Mouse (Mus musculus) C2C12 (cell line): Measurements from ENCODE around the gene Rbm12.

Experiments used
- CEBPB ChIP-seq: IDR thresholded peaks from one replicate; pipeline ENCODE4 v1.6.1; 2011; ENCODE audit warnings: low read depth, mild to moderate bottlenecking, control low read depth, moderate library complexity
- CTCF ChIP-seq: IDR thresholded peaks from one replicate; pipeline ENCODE4 v1.5.1; 2011; ENCODE audit not compliant: control insufficient read depth, insufficient read depth, insufficient read length
- FOSL1 ChIP-seq: IDR thresholded peaks from one replicate; pipeline ENCODE4 v1.8.0; 2011; ENCODE audit warnings: mild to moderate bottlenecking, low read length; ENCODE audit not compliant: poor library complexity, insufficient read depth, severe bottlenecking
- MAX ChIP-seq: IDR thresholded peaks from one replicate; pipeline ENCODE4 v1.6.1; 2011; ENCODE audit warnings: mild to moderate bottlenecking, control low read depth
- MYOD1 ChIP-seq: IDR thresholded peaks from one replicate; pipeline ENCODE4 v1.6.1; 2011; ENCODE audit warnings: low read depth; ENCODE audit not compliant: control insufficient read depth, insufficient read length
- MYOG ChIP-seq: IDR thresholded peaks from one replicate; pipeline ENCODE4 v1.6.1; 2011; ENCODE audit not compliant: control insufficient read depth, insufficient read length; ENCODE audit errors: extremely low read depth
- USF1 ChIP-seq: IDR thresholded peaks from one replicate; pipeline ENCODE4 v1.6.1; 2011; ENCODE audit warnings: low read depth, mild to moderate bottlenecking, control low read depth, moderate library complexity

GRCm38 (mm10) chr2:156071236-156071635 is 40.5 kb downstream of the Rbm12 start:
- TF ChIP-seq CTCF (no peak), USF1 (no peak), MYOD1 (no peak), CEBPB (no peak), MAX (no peak), MYOG (no peak), FOSL1 (no peak)
